Mouse (Mus musculus) kidney, adult 2 months (tissue): ENCODE data around the gene Arhgap9. TPM values are rescaled to one million over a fixed set of nuclear protein-coding genes. Genes with fewer than 3 reads are reported as not detected.

Experiments
- DNase-seq: peaks from one replicate; pipeline ENCODE4 v3.0.0; 2021
- H3K27ac ChIP-seq: fragments of 200-500 bp; 2 replicates; pipeline ENCODE4 v1.5.1; 2012; ENCODE audit warnings: low read depth, low read length, control low read depth, inconsistent platforms; ENCODE audit not compliant: insufficient read depth
- H3K27me3 ChIP-seq: fragments of 200-500 bp; replicated peaks from 2 replicates; pipeline ENCODE4 v1.6.1; 2012; ENCODE audit warnings: mild to moderate bottlenecking, moderate library complexity, low read length, inconsistent platforms; ENCODE audit not compliant: control insufficient read depth, insufficient read depth
- H3K36me3 ChIP-seq: fragments of 200-500 bp; 2 replicates; pipeline ENCODE4 v1.6.1; 2012; ENCODE audit warnings: mild to moderate bottlenecking, moderate library complexity, low read length, inconsistent platforms; ENCODE audit not compliant: control insufficient read depth, insufficient read depth
- H3K4me1 ChIP-seq: fragments of 200-500 bp; 2 replicates; pipeline ENCODE4 v1.6.1; 2011; ENCODE audit warnings: low read length; ENCODE audit not compliant: control insufficient read depth, insufficient read depth
- H3K4me3 ChIP-seq: fragments of 200-500 bp; 2 replicates; pipeline ENCODE4 v1.5.1; 2011; ENCODE audit warnings: mild to moderate bottlenecking, low read depth, low read length, control low read depth; ENCODE audit not compliant: insufficient read depth
- CTCF ChIP-seq: fragments of 200-500 bp; conservative IDR thresholded peaks from 2 replicates; pipeline ENCODE4 v1.5.1; 2011; ENCODE audit warnings: low read depth, mild to moderate bottlenecking, control low read depth, low read length, moderate library complexity, mixed read lengths; ENCODE audit not compliant: insufficient read depth, insufficient read length
- POLR2A ChIP-seq: fragments of 200-500 bp; IDR thresholded peaks from one replicate; pipeline ENCODE4 v1.6.1; 2011; ENCODE audit warnings: low read depth, low read length, control low read depth
- WGBS: fragments of 180-500 bp; shearing (Covaris S2); methylation state at CpG from one replicate; pipeline ENCODE4 v1.1.7; 2018; 5-methylcytosine and 5-hydroxymethylcytosine counted together
- polyA plus RNA-seq: library from polyadenylated mRNA; depleted of rRNA; stranded (reverse); fragments of >200 nt; gene quantifications from 2 replicates; pipeline ENCODE4 v1.2.3, GENCODE M21; 2012

The Arhgap9 gene
- polyA plus RNA-seq, 1 experiment, result 6.0 TPM

- TF ChIP-seq POLR2A, result no peak
- no peak for TF ChIP-seq CTCF
- Histone ChIP-seq H3K27ac (no peak overlapping the region), H3K4me3 (no peak overlapping the region), H3K4me1 (no peaks in the 10 kb centered on the region; the same call in 1 of the 2 replicates), H3K36me3 (no peaks in the 10 kb centered on the region), H3K27me3 (no peaks in the 10 kb centered on the region)
- 73% methylated on average over 8 of the region's 8 CpGs for WGBS
- no peak for DNase-seq
Observed at GRCm38 (mm10) chr10:127351719-127352118, 30.0 kb downstream of the Arhgap9 start.

GRCm38 (mm10) chr10:127352187-127352586 lies 30.4 kb downstream of the Arhgap9 start:
- TF ChIP-seq POLR2A, result no peak
- TF ChIP-seq CTCF, result no peak
- no peaks in the 10 kb centered on the region; the same call in 1 of the 2 replicates for H3K4me1 ChIP-seq
- no peaks in the 10 kb centered on the region for H3K36me3 ChIP-seq
- H3K4me3 ChIP-seq, result no peak overlapping the region
- DNase-seq, result peak; percentile 47
- no peak overlapping the region for H3K27ac ChIP-seq
- no peaks in the 10 kb centered on the region for H3K27me3 ChIP-seq
- 69% methylated on average over 9 of the region's 9 CpGs for WGBS

DNA sequence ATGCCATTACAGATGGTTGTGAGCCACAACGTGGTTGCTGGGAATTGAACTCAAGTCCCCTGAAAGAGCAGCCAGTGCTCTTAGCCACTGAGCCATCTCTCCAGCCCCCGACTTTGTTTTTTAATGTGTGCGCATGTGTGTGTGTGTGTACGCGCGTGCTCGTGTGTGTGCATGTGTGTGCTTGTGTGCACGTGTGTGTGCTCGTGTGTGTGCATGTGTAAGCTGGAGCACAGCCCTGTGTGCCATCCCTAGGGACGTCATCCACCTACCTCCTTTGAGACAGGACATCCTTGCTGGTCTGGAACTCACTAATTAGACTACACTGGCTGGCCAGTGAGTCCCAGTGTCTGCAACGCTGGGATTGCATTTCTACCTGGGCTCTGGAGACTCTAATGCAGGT lies 31.0 kb downstream of the Arhgap9 start:
- no peak for TF ChIP-seq POLR2A
- TF ChIP-seq CTCF, result no peak
- Histone ChIP-seq H3K27me3 (no peaks in the 10 kb centered on the region), H3K4me3 (no peak overlapping the region), H3K27ac (no peak overlapping the region), H3K36me3 (no peaks in the 10 kb centered on the region), H3K4me1 (no peaks in the 10 kb centered on the region; the same call in 1 of the 2 replicates)
- WGBS, result 92% methylated on average over 11 of the region's 11 CpGs
- DNase-seq, result no peak

- Histone ChIP-seq H3K27ac (no peak within 1 kb of the TSS), H3K4me1 (no peaks in the 10 kb centered on the region; the same call in 1 of the 2 replicates), H3K4me3 (no peak within 1 kb of the TSS), H3K36me3 (no peaks in the 10 kb centered on the region), H3K27me3 (no peaks in the 10 kb centered on the region)
- TF ChIP-seq CTCF (peak; percentile 69), POLR2A (no peak)
- no peak for DNase-seq
- WGBS, result 76% methylated on average over 18 of the region's 18 CpGs
Observed at GRCm38 (mm10) chr10:127353909-127354895, 32.4 kb downstream of the Arhgap9 start, which contains the start of gene Inhbe. Gene Inhbe (minus strand): TSS chr10:127354411.

DNA sequence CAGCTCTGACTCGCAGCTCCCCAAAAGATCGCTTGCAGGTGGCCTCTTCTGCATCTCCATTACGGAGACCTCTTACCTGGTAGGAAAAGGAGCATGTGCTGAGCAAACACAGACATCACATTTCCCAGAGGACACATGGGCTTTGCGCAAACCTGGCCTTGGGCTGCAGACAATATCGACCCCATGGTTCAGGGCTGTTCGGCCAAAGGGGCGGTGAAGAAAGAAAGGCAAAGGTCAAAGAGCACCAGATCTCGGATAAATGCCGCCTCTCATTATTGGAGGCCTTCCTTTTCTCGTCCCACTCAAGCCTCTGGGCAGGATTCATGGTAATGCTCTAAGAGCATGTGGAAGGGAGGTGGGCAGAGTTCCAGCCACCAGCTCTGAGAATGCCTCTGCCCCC lies 33.6 kb downstream of the Arhgap9 start:
- H3K27ac ChIP-seq, result no peak overlapping the region
- no peaks in the 10 kb centered on the region; the same call in 1 of the 2 replicates for H3K4me1 ChIP-seq
- TF ChIP-seq POLR2A (no peak), CTCF (no peak)
- no peak for DNase-seq
- no peaks in the 10 kb centered on the region for H3K36me3 ChIP-seq
- H3K4me3 ChIP-seq, result no peak overlapping the region
- H3K27me3 ChIP-seq, result no peaks in the 10 kb centered on the region
- WGBS, result 73% methylated on average over 10 of the region's 10 CpGs

DNA sequence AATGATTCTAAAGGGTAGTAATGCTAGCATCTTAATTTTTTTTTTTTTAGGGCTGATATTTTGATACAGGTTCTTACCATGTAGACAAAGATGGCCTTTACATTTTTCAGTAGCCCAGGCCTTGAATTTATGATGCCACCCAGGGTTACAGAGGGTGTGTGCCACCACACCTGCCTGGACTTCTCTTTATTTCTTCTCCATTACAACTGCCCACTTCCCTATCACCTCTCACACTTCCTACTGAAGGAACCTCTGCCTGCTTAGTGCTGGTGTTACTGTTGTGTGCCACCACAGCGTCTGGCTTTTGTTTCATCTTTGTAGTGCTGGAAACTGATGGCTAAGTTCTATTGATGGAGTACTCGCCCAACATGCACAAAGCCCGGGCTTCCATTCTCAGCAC lies 39.0 kb downstream of the Arhgap9 start:
- H3K27me3 ChIP-seq, result no peaks in the 10 kb centered on the region
- no peak for DNase-seq
- H3K4me3 ChIP-seq, result no peak overlapping the region
- no peaks in the 10 kb centered on the region for H3K36me3 ChIP-seq
- H3K4me1 ChIP-seq, result no peaks in the 10 kb centered on the region
- H3K27ac ChIP-seq, result no peak overlapping the region
- 90% methylated on average over 3 of the region's 3 CpGs for WGBS
- TF ChIP-seq CTCF, result no peak
- no peak for TF ChIP-seq POLR2A

GRCm38 (mm10) chr10:127367116-127367515 lies 45.4 kb downstream of the Arhgap9 start:
- 84% methylated on average over 5 of the region's 5 CpGs for WGBS

More at GRCm38 (mm10) chr10:127367116-127367515, 45.4 kb downstream of the Arhgap9 start:
- no peak overlapping the region for H3K4me3 ChIP-seq
- H3K36me3 ChIP-seq, result no peaks in the 10 kb centered on the region
- H3K27me3 ChIP-seq, result no peaks in the 10 kb centered on the region
- no peak overlapping the region for H3K27ac ChIP-seq
- DNase-seq, result no peak
- H3K4me1 ChIP-seq, result no peaks in the 10 kb centered on the region
- TF ChIP-seq POLR2A, result no peak
